Mouse (Mus musculus) mouse trophoblast stem cell (cell line): ENCODE results near the gene Irf2.

Experiments
- in situ Hi-C, 2 experiments: fragments of 300-500 bp; cut with MseI, MboI; formaldehyde crosslinking; loops; 2 replicates in 1 of 2; 3 replicates in 1 of 2; pipeline ENCODE4 v1.15.1; 2025

Gene Irf2

GRCm38 (mm10) chr8:46799212-46799611 is 59.7 kb downstream of the Irf2 start:
- in situ Hi-C loops: no loop called here

- in situ Hi-C loops: no loop called here
Measured at GRCm38 (mm10) chr8:46799706-46800105, 60.2 kb downstream of the Irf2 start.

- in situ Hi-C loops: no loop called here
Measured at GRCm38 (mm10) chr8:46801153-46801684, 61.7 kb downstream of the Irf2 start.

- in situ Hi-C loops: no loop called here
Measured at GRCm38 (mm10) chr8:46802009-46802408, 62.5 kb downstream of the Irf2 start.

- in situ Hi-C loops: no loop called here
Measured at GRCm38 (mm10) chr8:46804721-46805120, 65.2 kb downstream of the Irf2 start.

- in situ Hi-C loops: no loop called here
Measured at GRCm38 (mm10) chr8:46811021-46811622, 71.6 kb downstream of the Irf2 start.

- in situ Hi-C loops: no loop called here
Measured at GRCm38 (mm10) chr8:46811944-46812343, 72.4 kb downstream of the Irf2 start.

GRCm38 (mm10) chr8:46812966-46813365 is 73.4 kb downstream of the Irf2 start:
- in situ Hi-C loops: no loop called here

- in situ Hi-C loops: no loop called here
Measured at GRCm38 (mm10) chr8:46818106-46818989, 78.8 kb downstream of the Irf2 start.

- in situ Hi-C loops: no loop called here
Measured at GRCm38 (mm10) chr8:46818990-46819288, 79.4 kb downstream of the Irf2 start.

GRCm38 (mm10) chr8:46828734-46829413 is 89.3 kb downstream of the Irf2 start:
- in situ Hi-C loops: no loop called here

- in situ Hi-C loops: no loop called here
Measured at GRCm38 (mm10) chr8:46829414-46830111, 90.0 kb downstream of the Irf2 start.

- in situ Hi-C loops: no loop called here
Measured at GRCm38 (mm10) chr8:46830112-46830855, 90.8 kb downstream of the Irf2 start.

- in situ Hi-C loops: no loop called here
Measured at GRCm38 (mm10) chr8:46831916-46832315, 92.4 kb downstream of the Irf2 start.

- in situ Hi-C loops: no loop called here
Measured at GRCm38 (mm10) chr8:46832399-46832798, 92.9 kb downstream of the Irf2 start.

- in situ Hi-C loops: no loop called here
Measured at GRCm38 (mm10) chr8:46833763-46834162, 94.2 kb downstream of the Irf2 start.

GRCm38 (mm10) chr8:46834440-46834839 is 94.9 kb downstream of the Irf2 start:
- in situ Hi-C loops: no loop called here

- in situ Hi-C loops: no loop called here
Measured at GRCm38 (mm10) chr8:46836011-46836652, 96.6 kb downstream of the Irf2 start.

- in situ Hi-C loops: no loop called here
Measured at GRCm38 (mm10) chr8:46836949-46837348, 97.4 kb downstream of the Irf2 start.

GRCm38 (mm10) chr8:46838052-46838451 is 98.5 kb downstream of the Irf2 start:
- in situ Hi-C loops: no loop called here

- in situ Hi-C loops: no loop called here
Measured at GRCm38 (mm10) chr8:46840390-46840789, 100.9 kb downstream of the Irf2 start.
